Mouse (Mus musculus) erythroblast, adult 5-6 weeks (primary cell): ENCODE measurements around the gene Ctnnbip1. TPM values are rescaled to one million over a fixed set of nuclear protein-coding genes. Genes with fewer than 3 reads are reported as not detected.

Experiments used
- ATAC-seq: replicated peaks from 2 replicates; pipeline ENCODE4 v1.8.0; 2016; ENCODE audit warnings: moderate number of reproducible peaks, mild to moderate bottlenecking, moderate TSS enrichment, inconsistent platforms; ENCODE audit not compliant: poor library complexity, low FRiP score, severe bottlenecking
- total RNA-seq, 2 experiments: library from RNA; stranded (forward) in 1 of 2; stranded (reverse) in 1 of 2; fragments of 150-400 nt in 1 of 2; fragments of 200-764, 138-1000 nt in 1 of 2; gene quantifications; 2 replicates each; pipeline versions ENCODE4 v1.2.3 to v1.2.4; 2015 to 2017; ENCODE audit warnings: low replicate concordance in 2 of 2

Ctnnbip1 gene
- total RNA-seq, 2 experiments from 2014 or later: 4.6 TPM

GRCm38 (mm10) chr4:149518351-149519220 is 550 bp downstream of the Ctnnbip1 start:
- no peak for ATAC-seq

DNA sequence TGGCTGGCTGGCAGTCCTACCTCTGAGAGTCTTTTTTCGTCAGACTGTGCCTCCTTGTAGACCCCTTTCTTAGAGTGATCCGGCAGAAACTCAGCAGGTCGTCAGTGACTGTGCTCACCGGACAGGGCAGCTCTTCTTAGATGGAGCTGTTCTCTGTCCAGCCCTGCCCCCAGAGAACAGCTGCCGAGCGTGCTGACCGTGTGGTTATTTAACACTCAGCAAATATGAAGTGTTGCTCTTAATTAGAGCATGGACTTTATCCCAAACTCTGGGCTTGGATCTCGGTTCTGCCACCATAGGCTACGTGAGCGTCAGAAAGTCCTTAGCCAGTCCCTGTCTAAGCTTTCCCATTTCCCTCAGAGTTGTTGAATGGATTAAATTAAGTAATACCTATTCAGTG is 3.2 kb downstream of the Ctnnbip1 start:
- no peak for ATAC-seq

DNA sequence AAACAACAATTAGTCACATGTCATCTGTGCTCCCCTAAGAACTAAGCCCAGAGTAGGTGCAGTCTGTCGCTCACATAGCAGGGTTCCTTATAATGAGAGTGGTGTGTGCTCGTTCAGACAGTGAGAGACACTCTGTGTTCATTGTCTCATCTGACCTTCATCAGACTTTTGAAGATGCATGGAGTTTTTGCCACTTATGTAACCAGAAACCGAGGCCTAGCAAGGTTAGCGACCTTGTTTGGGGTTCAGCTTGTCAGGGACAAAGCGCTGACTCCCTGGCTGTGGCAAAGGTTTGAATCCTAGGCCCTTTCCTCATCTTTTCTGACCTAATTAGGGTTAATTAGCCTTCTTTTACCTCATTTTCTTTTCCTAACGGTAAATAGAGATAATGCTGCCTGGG is 5.9 kb downstream of the Ctnnbip1 start:
- ATAC-seq: no peak

DNA sequence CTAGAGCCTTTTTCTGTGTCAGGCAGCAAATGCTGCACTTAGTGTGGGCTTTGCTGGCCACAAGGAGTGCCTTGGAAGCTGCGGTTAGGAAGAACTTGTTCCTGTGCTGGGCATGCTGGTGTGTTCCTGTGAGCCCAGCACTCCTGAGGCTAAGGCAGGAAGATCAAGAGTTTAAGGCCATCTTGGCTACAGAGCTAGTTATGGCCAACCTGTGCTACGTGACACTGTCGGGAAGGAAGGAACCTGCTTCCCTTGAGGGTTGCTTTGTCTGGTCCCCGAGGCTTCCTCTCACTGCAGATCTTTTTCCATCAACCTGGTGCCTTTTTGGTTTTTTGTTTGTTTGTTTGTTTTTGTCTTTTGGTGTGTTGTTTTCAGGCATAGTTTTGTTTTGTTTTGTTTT is 7.1 kb downstream of the Ctnnbip1 start:
- no peak for ATAC-seq

DNA sequence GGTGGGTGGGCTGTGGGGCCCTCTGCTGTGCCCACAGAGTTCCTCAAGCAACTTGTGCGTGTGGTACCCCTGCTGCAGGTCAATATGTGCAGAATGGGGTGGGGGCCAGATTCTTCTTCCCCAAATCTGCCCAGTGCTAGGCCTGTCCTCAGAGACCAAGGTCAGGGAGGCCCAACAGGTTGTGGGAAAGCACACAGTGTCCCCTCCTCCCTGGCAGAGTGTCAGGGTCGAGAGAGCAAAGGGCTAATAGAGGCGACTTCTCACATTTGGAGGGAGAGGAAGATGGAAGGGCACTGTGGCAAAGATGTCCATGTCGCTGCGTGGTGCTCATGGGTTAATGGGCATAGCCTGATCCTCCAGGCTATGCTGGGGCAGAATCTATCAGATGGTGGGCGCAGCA is 7.8 kb downstream of the Ctnnbip1 start:
- no peak for ATAC-seq

DNA sequence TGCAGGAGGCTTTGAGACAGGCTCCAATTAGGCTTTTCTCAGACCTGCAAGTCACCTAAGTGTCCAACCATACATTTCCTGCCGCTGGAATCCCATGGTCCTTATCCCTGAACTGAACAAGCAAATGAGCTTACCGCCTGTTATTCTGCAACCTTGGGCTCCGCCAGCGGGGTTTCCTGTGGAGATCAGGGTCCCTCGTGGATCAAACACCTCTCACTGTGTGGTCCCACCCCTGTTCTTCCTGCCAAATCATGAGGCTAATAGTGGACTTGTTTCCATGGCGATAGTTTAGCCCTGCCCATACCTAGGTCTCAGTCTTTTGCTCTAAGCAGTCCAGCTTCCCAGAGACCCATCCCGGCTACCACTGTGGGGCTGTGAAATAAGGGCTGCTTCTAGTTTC is 8.3 kb downstream of the Ctnnbip1 start:
- no peak for ATAC-seq

DNA sequence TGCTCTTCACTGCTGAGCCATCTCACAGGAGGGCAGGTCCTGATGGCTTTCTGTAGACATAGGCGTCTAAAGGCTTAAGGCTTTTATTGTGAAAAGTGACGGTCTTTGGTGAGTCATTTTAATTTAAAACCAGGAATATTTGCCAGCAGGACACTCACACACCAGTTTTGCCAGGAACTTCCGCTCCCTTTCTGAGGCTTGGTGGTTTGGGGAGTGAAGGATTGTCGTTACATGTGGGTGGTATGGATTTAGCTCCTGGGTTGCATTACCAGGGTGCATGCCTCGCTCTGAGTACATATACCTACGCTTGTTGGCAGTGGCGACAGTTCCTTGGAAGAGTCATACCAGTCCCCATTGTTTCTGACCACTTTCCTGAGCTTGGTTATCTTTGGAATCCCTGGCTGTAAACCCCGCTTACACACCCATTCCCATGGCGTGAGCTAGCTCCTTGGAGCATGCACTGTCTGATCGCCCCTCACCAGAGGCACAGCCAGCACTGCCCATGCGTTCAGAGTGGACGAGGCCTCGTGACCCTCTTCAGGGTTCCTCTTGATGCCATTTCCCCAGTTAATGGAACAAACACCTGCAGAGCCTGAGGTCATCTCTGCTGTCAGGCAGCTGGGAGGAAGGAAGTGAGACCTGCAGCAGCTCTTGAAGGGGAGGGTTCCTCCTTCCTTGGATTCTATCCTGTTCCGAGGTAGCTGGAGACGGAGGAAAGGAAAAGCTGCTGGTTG is 9.8 kb downstream of the Ctnnbip1 start:
- ATAC-seq: no peak

DNA sequence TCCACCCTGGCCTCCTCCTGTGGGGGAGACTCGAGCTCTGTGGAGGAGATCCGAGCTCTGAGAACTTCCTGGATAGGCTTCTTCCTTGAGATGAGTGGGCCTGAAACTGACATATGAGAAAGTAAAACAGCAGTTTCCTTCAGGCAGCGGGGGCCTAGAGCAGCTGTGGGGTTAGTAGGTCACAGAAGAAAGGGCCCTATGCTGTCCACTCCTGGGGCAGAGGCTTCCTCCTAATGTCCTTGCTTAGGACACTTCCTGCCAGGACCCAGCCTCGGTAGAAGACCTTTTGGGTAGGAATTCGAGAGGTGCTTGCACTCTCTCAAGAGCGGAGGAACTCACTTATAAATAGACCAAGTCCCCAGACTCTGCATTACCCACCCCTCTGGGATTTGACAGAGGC is 11.7 kb downstream of the Ctnnbip1 start:
- no peak for ATAC-seq

DNA sequence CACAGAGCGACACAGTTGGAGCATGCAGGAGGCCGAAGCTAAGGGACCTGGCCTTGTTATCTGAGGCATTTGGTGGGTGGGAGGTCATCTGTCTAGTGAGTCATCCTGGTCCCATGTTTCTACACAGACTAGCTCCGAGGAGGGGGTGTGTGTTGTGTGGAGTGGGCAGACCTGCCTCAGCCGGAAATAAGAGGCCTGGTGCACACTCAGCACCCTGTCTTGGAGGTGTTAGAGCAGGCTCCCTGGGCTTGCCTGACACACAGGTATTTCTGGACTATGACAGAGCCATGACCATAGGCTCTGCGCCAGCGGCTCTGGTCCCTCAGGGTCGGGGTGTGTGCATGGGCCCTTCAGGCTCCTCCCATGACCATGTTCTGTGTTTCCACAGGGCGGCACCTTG is 21.4 kb downstream of the Ctnnbip1 start:
- no peak for ATAC-seq

DNA sequence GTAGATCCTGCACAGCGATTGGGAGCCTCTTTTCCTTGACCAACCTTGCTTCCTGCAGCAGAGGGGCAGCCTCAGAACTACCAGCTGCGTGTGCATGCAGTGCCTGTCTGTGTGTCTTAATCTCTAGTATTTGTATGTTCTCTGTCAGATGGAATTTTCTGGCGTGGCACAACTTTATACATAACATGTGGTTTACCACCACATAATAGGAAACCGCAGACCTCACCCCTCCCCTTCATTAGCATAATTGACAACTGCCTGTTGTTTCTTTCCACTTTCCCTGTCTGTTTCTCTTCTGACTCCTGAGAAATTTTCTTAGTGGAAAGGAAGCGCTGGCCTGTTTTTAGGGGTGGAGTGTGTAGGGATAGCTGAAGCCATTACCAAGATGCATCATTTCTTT is 23.9 kb downstream of the Ctnnbip1 start:
- no peak for ATAC-seq

DNA sequence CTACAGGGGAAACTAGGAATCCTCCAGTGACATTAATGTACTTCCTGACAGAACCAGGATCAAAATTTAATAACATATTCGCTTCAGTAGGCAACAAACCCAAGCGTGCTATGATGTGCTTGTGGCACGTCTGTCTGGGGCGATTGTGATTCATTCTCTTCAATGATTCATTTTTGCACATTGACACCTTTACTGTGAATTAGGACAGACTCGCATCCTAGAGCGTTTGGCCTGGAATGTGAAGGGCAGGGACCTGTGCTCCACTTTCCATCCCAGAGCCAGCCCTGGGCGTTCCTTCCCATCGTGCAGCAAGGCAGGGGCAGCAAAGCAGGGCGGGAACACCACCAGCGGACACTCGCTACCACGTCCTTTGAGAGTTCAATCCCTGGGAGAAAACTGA is 24.4 kb downstream of the Ctnnbip1 start:
- no peak for ATAC-seq

DNA sequence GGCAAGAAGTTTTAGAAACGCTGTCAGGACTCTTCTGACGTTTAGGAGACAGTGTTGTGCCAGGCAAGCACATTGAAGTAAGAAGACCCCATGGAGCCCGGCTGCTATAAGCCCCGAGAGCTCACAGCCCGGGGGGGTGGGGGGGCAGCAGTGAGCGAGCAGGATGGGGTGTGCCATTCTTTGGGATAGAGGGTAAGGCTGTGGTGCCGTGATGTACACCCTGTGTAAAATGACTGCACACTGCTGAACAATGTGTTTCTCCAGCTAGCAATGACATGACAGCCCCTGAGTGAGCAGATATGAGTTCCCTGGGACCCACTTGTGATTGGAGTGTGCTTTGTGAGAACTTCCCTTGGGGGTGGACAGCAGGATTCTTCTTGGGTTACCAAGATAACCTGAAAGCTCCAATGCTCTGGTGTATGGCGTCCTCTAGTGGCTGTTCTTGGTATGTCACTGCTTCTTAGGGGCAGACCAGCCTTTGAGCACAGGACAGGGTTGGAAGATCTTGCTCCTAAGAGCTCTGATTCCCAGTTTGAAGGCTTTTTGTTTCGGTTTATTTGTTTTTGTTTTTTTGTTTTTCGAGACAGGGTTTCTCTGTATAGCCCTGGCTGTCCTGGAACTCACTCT is 25.0 kb downstream of the Ctnnbip1 start:
- no peak for ATAC-seq

- ATAC-seq: no peak
Observed at GRCm38 (mm10) chr4:149544892-149545291, 26.9 kb downstream of the Ctnnbip1 start.

DNA sequence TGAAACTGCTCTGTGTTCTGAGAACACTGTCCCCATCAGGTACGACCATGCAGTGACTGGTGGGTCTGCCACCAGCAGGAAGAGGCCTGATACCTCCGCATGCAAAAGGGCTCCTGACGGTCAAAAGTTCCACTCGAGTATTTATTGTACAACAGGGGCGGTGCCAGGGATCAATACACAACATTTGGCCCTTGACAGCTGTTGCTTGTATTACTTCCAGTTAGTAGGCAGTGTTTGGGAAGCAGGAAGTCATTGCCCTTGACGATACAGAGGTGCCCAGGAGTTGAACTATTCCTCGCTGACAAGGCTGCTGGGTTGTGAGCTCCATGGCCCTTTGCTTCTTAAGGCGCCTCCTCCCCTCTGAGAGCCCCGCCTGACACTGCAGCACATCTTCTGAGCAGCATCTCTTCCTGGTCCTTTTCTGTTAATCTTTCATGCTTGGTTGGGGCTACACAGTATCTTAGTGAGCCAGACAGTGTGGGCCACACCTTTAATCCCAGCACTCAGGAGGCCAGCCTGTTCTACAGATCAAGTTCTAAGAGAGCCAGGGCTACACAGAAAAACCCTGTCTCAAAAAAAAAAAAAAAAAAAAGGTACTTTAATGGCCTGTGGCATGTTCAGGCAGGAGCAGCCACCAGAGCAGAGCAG is 28.9 kb downstream of the Ctnnbip1 start:
- ATAC-seq: no peak

GRCm38 (mm10) chr4:149547523-149547922 is 29.5 kb downstream of the Ctnnbip1 start:
- ATAC-seq: no peak

DNA sequence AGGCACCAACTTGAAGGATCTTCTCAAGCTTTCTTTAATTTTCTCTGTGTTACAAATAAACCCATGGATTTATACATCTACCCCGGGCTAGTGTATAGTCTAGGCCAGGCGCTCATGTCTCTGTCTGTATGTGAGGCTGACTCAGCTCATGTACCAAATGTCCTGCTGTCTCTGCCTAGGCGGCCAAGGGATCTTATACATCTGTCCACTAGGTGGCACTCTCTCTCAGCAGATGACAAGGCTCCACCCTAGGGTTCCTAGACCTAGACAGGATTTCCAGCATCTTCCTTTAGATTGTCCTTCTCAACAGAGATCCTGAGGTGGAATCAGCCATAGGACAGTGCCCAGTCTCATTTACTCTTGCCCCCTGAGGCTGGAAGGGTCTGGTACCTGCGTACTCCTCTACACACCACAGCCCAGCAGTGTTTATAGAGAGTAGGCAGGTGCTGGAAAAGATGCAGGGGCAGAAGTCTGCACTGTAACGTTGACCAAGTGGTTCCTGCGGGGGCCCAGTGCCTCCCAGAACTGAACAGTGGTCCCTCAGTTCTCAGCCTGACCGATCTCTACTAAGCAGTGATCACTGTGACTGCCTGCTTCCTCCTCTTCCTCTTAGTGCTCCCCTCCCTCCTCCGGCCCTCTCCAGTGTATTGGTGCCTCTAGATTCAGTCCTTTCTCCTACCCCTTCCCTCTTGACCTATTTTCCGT is 31.3 kb downstream of the Ctnnbip1 start:
- peak; percentile 70; the same call in 1 of the 2 replicates for ATAC-seq

DNA sequence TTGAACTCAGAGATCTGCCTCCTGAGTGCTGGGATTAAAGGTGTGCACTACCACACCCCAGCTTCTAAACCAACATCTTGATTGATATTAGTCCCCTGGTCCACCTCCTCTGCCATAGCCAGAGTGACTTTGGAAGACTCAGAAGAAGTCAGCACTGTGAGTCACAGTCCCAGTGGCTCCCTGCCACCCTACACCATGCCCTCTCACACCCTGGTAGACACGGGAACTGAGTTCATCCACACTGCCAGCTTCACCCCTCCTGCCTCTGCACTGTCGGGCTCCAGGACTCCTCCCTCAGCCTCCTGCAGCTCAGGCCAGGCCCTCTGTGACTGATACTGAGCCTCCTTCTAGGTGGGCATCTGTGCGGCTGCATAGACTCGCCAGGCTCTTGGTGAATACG is 32.8 kb downstream of the Ctnnbip1 start:
- ATAC-seq: no peak

- ATAC-seq: no peak
Observed at GRCm38 (mm10) chr4:149551696-149552095, 33.7 kb downstream of the Ctnnbip1 start.

- no peak for ATAC-seq
Observed at GRCm38 (mm10) chr4:149553834-149554233, 35.8 kb downstream of the Ctnnbip1 start.

GRCm38 (mm10) chr4:149556111-149556510 is 38.1 kb downstream of the Ctnnbip1 start:
- no peak for ATAC-seq
